Mouse (Mus musculus) limb, embryonic 14.5 days (tissue): ENCODE measurements at regions not wholly inside any gene's neighbourhood (a gene's known extent, or its start where the extent isn't known, plus 50 kb on each side); places are given as distances from the start of the nearest gene placed in this dataset.

Source experiments
- ATAC-seq: fragments of 200-750 bp; cut with Nextera tagmentation; 2 replicates; pipeline ENCODE4 v1.8.0; 2017; ENCODE audit warnings: low read depth, moderate number of reproducible peaks, moderate TSS enrichment; ENCODE audit not compliant: low FRiP score
- DNase-seq: peaks from one replicate; pipeline ENCODE4 v3.0.0-alpha.2; 2015; ENCODE audit warnings: low spot score
- H3K27ac ChIP-seq: fragments of 300-500 bp; sonication (generic); replicated peaks from 2 replicates; pipeline ENCODE4 v1.5.1; 2014; ENCODE audit warnings: low read depth, mild to moderate bottlenecking, low read length, moderate library complexity, mixed read lengths
- H3K27me3 ChIP-seq: fragments of 300-500 bp; sonication (generic); 2 replicates; pipeline ENCODE4 v1.6.1; 2014; ENCODE audit warnings: low read length, mixed read lengths; ENCODE audit not compliant: control insufficient read depth, insufficient read depth
- H3K36me3 ChIP-seq: fragments of 300-500 bp; sonication (generic); 2 replicates; pipeline ENCODE4 v1.6.1; 2014; ENCODE audit warnings: mild to moderate bottlenecking, low read length, moderate library complexity, mixed read lengths; ENCODE audit not compliant: control insufficient read depth, insufficient read depth
- H3K4me1 ChIP-seq: fragments of 300-500 bp; sonication (generic); 2 replicates; pipeline ENCODE4 v1.6.1; 2014; ENCODE audit warnings: antibody characterized with exemption, low read length, mixed read lengths; ENCODE audit not compliant: control insufficient read depth, insufficient read depth
- H3K4me2 ChIP-seq: fragments of 300-500 bp; sonication (generic); replicated peaks from 2 replicates; pipeline ENCODE4 v1.6.1; 2014; ENCODE audit warnings: low read depth, mild to moderate bottlenecking, low read length, moderate library complexity; ENCODE audit not compliant: severe bottlenecking
- H3K4me3 ChIP-seq: fragments of 300-500 bp; sonication (generic); replicated peaks from 2 replicates; pipeline ENCODE4 v1.5.1; 2014; ENCODE audit warnings: low read length
- H3K9ac ChIP-seq: fragments of 300-500 bp; sonication (generic); 2 replicates; pipeline ENCODE4 v1.6.1; 2014; ENCODE audit warnings: mild to moderate bottlenecking, low read depth, low read length, moderate library complexity; ENCODE audit not compliant: severe bottlenecking
- H3K9me3 ChIP-seq: fragments of 300-500 bp; sonication (generic); 2 replicates; pipeline ENCODE4 v1.6.1; 2016; ENCODE audit warnings: low read length; ENCODE audit not compliant: control insufficient read depth
- POLR2A ChIP-seq: fragments of 200-500 bp; IDR thresholded peaks from 2 replicates; pipeline ENCODE4 v1.8.0; 2012; ENCODE audit warnings: inconsistent platforms, mild to moderate bottlenecking, moderate library complexity, borderline replicate concordance; ENCODE audit not compliant: insufficient read depth, insufficient read length; ENCODE audit errors: extremely low read depth
- WGBS: fragments of 180-500 bp; shearing (Covaris S2); extraction: QIAGEN DNeasy Blood & Tissue Kit; methylation state at CpG from one replicate; pipeline ENCODE4 v1.1.7; 2014; 5-methylcytosine and 5-hydroxymethylcytosine counted together

- TF ChIP-seq POLR2A = no peak
- WGBS = 85% methylated on average over 5 of the region's 5 CpGs
These were observed 147.4 kb upstream of the Jun start for GRCm38 (mm10) chr4:95199394-95199793.

GRCm38 (mm10) chr4:95200130-95200529 lies 148.1 kb upstream of the Jun start:
- no peak overlapping the region for H3K4me2 ChIP-seq
- ATAC-seq (no peak), DNase-seq (no peak)
- H3K36me3 ChIP-seq = no peaks in the 10 kb centered on the region
- no peak for TF ChIP-seq POLR2A
- H3K9me3 ChIP-seq = no peaks in the 10 kb centered on the region
- WGBS = 87% methylated on average over 7 of the region's 7 CpGs
- H3K9ac ChIP-seq = no peak overlapping the region
- H3K27me3 ChIP-seq = no peaks in the 10 kb centered on the region
- no peak overlapping the region for H3K4me3 ChIP-seq
- 0 out of 2 replicates have a peak, but pooled peaks cover 4% of the 10 kb centered on the region for H3K4me1 ChIP-seq
- no peak overlapping the region for H3K27ac ChIP-seq

More at GRCm38 (mm10) chr4:95199394-95199793, 147.4 kb upstream of the Jun start:
- H3K36me3 ChIP-seq = no peaks in the 10 kb centered on the region
- no peaks in the 10 kb centered on the region for H3K9me3 ChIP-seq
- no peak overlapping the region for H3K9ac ChIP-seq
- H3K4me2 ChIP-seq = no peak overlapping the region
- no peaks in the 10 kb centered on the region for H3K27me3 ChIP-seq
- H3K27ac ChIP-seq = no peak overlapping the region
- H3K4me1 ChIP-seq = 0 out of 2 replicates have a peak, but pooled peaks cover 4% of the 10 kb centered on the region
- ATAC-seq = no peak
- no peak overlapping the region for H3K4me3 ChIP-seq
- DNase-seq = no peak

- no peaks in the 10 kb centered on the region for H3K4me1 ChIP-seq
- ATAC-seq (no peak), DNase-seq (no peak)
- no peak for TF ChIP-seq POLR2A
- no peaks in the 10 kb centered on the region for H3K9me3 ChIP-seq
- 86% methylated on average over 6 of the region's 6 CpGs for WGBS
- H3K4me3 ChIP-seq = no peak overlapping the region
- H3K27ac ChIP-seq = no peak overlapping the region
- H3K4me2 ChIP-seq = no peak overlapping the region
- H3K36me3 ChIP-seq = no peaks in the 10 kb centered on the region
- H3K9ac ChIP-seq = no peak overlapping the region
- H3K27me3 ChIP-seq = no peaks in the 10 kb centered on the region
These were observed 150.5 kb upstream of the Jun start for GRCm38 (mm10) chr4:95202478-95202877.

GRCm38 (mm10) chr4:95203577-95203976 lies 151.6 kb upstream of the Jun start:
- no peak overlapping the region for H3K4me2 ChIP-seq
- no peak overlapping the region for H3K9ac ChIP-seq
- ATAC-seq (no peak), DNase-seq (no peak)
- no peak overlapping the region for H3K4me3 ChIP-seq
- no peaks in the 10 kb centered on the region for H3K27me3 ChIP-seq
- no peaks in the 10 kb centered on the region for H3K4me1 ChIP-seq
- H3K27ac ChIP-seq = no peak overlapping the region
- no peaks in the 10 kb centered on the region for H3K36me3 ChIP-seq
- H3K9me3 ChIP-seq = no peaks in the 10 kb centered on the region
- TF ChIP-seq POLR2A = no peak

GRCm38 (mm10) chr4:95205372-95205771 lies 153.3 kb upstream of the Jun start:
- Histone ChIP-seq H3K36me3 (no peaks in the 10 kb centered on the region), H3K9me3 (no peaks in the 10 kb centered on the region), H3K27me3 (no peaks in the 10 kb centered on the region), H3K4me2 (no peak overlapping the region), H3K9ac (no peak overlapping the region), H3K4me1 (no peaks in the 10 kb centered on the region), H3K27ac (no peak overlapping the region), H3K4me3 (no peak overlapping the region)
- TF ChIP-seq POLR2A = no peak
- WGBS = 44% methylated on average over 1 of the region's 1 CpGs
- DNase-seq (no peak), ATAC-seq (no peak)

- no peak overlapping the region for H3K9ac ChIP-seq
- no peaks in the 10 kb centered on the region for H3K36me3 ChIP-seq
- H3K4me1 ChIP-seq = no peaks in the 10 kb centered on the region
- no peak for TF ChIP-seq POLR2A
- H3K27me3 ChIP-seq = no peaks in the 10 kb centered on the region
- WGBS = 87% methylated on average over 5 of the region's 5 CpGs
- ATAC-seq = no peak
- no peak for DNase-seq
- H3K9me3 ChIP-seq = no peaks in the 10 kb centered on the region
- H3K27ac ChIP-seq = no peak overlapping the region
- H3K4me3 ChIP-seq = no peak overlapping the region
- H3K4me2 ChIP-seq = no peak overlapping the region
These were observed 155.8 kb upstream of the Jun start for GRCm38 (mm10) chr4:95207783-95208182.
